Mouse (Mus musculus) lung, adult 2 months (tissue): Measurements from ENCODE around the gene BC005561.

ENCODE experiments used
- CTCF ChIP-seq: fragments of 200-500 bp; IDR thresholded peaks from 2 replicates; pipeline ENCODE4 v1.5.1; 2011; ENCODE audit warnings: mild to moderate bottlenecking, low read length, control low read depth; ENCODE audit not compliant: insufficient read depth
- POLR2A ChIP-seq: fragments of 200-500 bp; IDR thresholded peaks from 2 replicates; pipeline ENCODE4 v1.6.1; 2011; ENCODE audit warnings: low read depth, mild to moderate bottlenecking, control low read depth, low read length, borderline replicate concordance; ENCODE audit errors: extremely low read depth

DNA sequence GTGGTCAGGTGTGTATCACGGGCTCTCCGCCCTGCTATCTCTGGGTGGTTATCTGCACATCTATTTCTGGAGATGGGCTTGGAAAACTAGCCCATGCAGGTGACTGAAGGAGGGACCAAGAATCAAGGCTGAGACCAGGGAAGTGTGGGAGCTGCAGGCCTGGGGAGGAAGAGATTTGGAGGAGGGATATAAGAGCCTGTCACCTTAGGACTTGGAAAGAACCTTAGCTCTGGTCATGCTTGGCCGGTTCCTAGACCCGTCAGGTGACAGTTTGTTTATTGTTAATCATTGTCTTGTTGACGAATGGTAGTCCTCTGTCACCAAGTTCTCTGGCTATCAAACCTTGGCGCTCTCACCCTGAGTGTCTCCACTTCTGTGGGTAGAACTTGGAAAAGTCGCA, 27.8 kb upstream of the BC005561 start:
- no peak for TF ChIP-seq POLR2A
- no peak for TF ChIP-seq CTCF
